Mouse (Mus musculus) midbrain, embryonic 13.5 days (tissue): ENCODE measurements at regions not wholly inside any gene's neighbourhood (a gene's known extent, or its start where the extent isn't known, plus 50 kb on each side); places are given as distances from the start of the nearest gene placed in this dataset.
A peak's percentile ranks its signal among the peaks of the same experiment; 100 is the strongest.
"Not testable (repeated sequence)": the region's sequence is repeated elsewhere in the genome, so short reads cannot be mapped to it uniquely, and the experiment has no call there.

Experiments
- ATAC-seq: fragments of 200-750 bp; cut with Nextera tagmentation; 2 replicates; pipeline ENCODE4 v1.8.0; 2017; ENCODE audit warnings: mild to moderate bottlenecking, moderate TSS enrichment, moderate library complexity
- H3K27ac ChIP-seq: fragments of 300-500 bp; sonication (generic); 2 replicates; pipeline ENCODE4 v1.5.1; 2015; ENCODE audit warnings: inconsistent platforms, mild to moderate bottlenecking, moderate library complexity
- H3K27me3 ChIP-seq: fragments of 300-500 bp; sonication (generic); 2 replicates; pipeline ENCODE4 v1.6.1; 2015; ENCODE audit warnings: mild to moderate bottlenecking, inconsistent platforms
- H3K36me3 ChIP-seq: fragments of 300-500 bp; sonication (generic); 2 replicates; pipeline ENCODE4 v1.6.1; 2015; ENCODE audit warnings: mild to moderate bottlenecking, inconsistent platforms
- H3K4me1 ChIP-seq: fragments of 300-500 bp; sonication (generic); replicated peaks from 2 replicates; pipeline ENCODE4 v1.6.1; 2015; ENCODE audit warnings: inconsistent platforms
- H3K4me2 ChIP-seq: fragments of 300-500 bp; sonication (generic); replicated peaks from 2 replicates; pipeline ENCODE4 v1.6.1; 2015; ENCODE audit warnings: moderate library complexity, mild to moderate bottlenecking, inconsistent platforms
- H3K4me3 ChIP-seq: fragments of 300-500 bp; sonication (generic); replicated peaks from 2 replicates; pipeline ENCODE4 v1.5.1; 2015; ENCODE audit warnings: mild to moderate bottlenecking, inconsistent platforms
- H3K9ac ChIP-seq: fragments of 300-500 bp; sonication (generic); replicated peaks from 2 replicates; pipeline ENCODE4 v1.6.1; 2015; ENCODE audit warnings: mild to moderate bottlenecking, inconsistent platforms
- H3K9me3 ChIP-seq: fragments of 300-500 bp; sonication (generic); 2 replicates; pipeline ENCODE4 v1.6.1; 2016; ENCODE audit warnings: mild to moderate bottlenecking, inconsistent platforms
- WGBS: fragments of 180-500 bp; shearing (Covaris S2); methylation state at CpG from one replicate; pipeline ENCODE4 v1.1.7; 2015; 5-methylcytosine and 5-hydroxymethylcytosine counted together

GRCm38 (mm10) chr3:22411976-22412660 is 335.7 kb downstream of the Tbl1xr1 start:
- WGBS, result 74% methylated on average over 4 of the region's 4 CpGs
- H3K4me1 ChIP-seq, H3K9ac ChIP-seq, H3K4me3 ChIP-seq, H3K4me2 ChIP-seq, H3K36me3 ChIP-seq, ATAC-seq, H3K27me3 ChIP-seq, H3K27ac ChIP-seq, H3K9me3 ChIP-seq: not testable (repeated sequence)

- Histone ChIP-seq H3K36me3 (no peaks in the 10 kb centered on the region), H3K27me3 (no peaks in the 10 kb centered on the region), H3K4me3 (no peak overlapping the region), H3K4me2 (no peak overlapping the region), H3K4me1 (no peaks in the 10 kb centered on the region), H3K27ac (no peak overlapping the region), H3K9me3 (no peaks in the 10 kb centered on the region), H3K9ac (no peak overlapping the region)
- WGBS, result 69% methylated on average over 9 of the region's 9 CpGs
- 0 out of 2 replicates have a peak, but pooled peaks have one; percentile 60 for ATAC-seq
Measured at GRCm38 (mm10) chr3:22438027-22438780, 361.8 kb downstream of the Tbl1xr1 start.

GRCm38 (mm10) chr3:22470542-22470941 is 394.1 kb downstream of the Tbl1xr1 start:
- WGBS, result 93% methylated on average over 5 of the region's 5 CpGs

DNA sequence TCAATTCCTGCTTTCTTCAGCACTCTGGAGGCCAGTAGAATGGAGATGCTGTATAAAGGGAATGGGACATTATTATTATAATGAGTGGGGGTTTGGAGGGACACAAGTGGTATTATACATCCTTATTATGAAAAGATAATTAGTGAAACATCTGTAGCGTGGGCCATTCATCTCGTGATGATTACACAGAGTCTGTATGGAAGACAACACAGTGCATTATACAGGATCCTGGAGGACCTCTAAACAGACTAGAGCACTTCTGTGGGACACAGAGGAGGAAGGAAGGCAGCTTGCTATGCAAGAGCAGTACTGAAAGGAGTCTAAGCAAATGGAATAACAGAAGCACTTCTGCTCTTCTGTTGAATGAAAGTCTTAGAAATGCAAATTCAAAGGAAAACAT is 416.1 kb downstream of the Tbl1xr1 start:
- no peak overlapping the region for H3K4me2 ChIP-seq
- 57% methylated on average over 2 of the region's 2 CpGs for WGBS
- no peaks in the 10 kb centered on the region for H3K4me1 ChIP-seq
- H3K9me3 ChIP-seq, result no peaks in the 10 kb centered on the region; the same call in 1 of the 2 replicates
- no peak overlapping the region for H3K4me3 ChIP-seq
- no peaks in the 10 kb centered on the region for H3K36me3 ChIP-seq
- no peaks in the 10 kb centered on the region for H3K27me3 ChIP-seq
- no peak overlapping the region for H3K9ac ChIP-seq
- no peak for ATAC-seq
- no peak overlapping the region for H3K27ac ChIP-seq

More at GRCm38 (mm10) chr3:22470542-22470941, 394.1 kb downstream of the Tbl1xr1 start:
- ATAC-seq, result no peak
- Histone ChIP-seq H3K4me1 (no peaks in the 10 kb centered on the region), H3K4me3 (no peak overlapping the region), H3K27me3 (no peaks in the 10 kb centered on the region), H3K27ac (no peak overlapping the region), H3K9ac (no peak overlapping the region), H3K36me3 (no peaks in the 10 kb centered on the region), H3K9me3 (no peaks in the 10 kb centered on the region), H3K4me2 (no peak overlapping the region)
